Mouse (Mus musculus) right cerebral cortex, adult 2 months (tissue): ENCODE results near the gene Dab1.
A peak's percentile ranks its signal among the peaks of the same experiment; 100 is the strongest.

Experiments used
- DNase-seq, 2 experiments: peaks; one replicate each; pipeline ENCODE4 v3.0.0; 2021 to 2022; ENCODE audit warnings: low spot score in 2 of 2

Dab1 gene

DNA sequence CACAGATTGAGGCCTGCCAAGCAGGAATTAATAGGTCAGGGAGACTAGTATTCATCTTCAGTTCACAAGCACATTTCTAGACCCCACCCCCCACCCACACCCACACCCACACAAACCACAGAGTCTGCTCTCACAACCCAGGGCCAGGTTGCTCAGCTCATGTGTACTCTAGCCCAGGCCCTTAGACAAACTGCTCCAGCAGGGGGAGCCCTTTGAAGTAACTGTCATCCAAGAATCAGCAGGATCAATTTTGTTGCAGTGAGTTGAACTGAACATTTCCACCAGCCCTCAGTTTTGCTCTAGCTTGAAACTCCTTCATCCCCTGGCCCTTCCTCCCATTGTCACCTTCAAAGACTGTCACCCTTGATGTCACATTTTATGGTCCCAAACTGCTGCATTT lies 1046.4 kb downstream of the Dab1 start:
- DNase-seq = peak; percentile 67 to 71

DNA sequence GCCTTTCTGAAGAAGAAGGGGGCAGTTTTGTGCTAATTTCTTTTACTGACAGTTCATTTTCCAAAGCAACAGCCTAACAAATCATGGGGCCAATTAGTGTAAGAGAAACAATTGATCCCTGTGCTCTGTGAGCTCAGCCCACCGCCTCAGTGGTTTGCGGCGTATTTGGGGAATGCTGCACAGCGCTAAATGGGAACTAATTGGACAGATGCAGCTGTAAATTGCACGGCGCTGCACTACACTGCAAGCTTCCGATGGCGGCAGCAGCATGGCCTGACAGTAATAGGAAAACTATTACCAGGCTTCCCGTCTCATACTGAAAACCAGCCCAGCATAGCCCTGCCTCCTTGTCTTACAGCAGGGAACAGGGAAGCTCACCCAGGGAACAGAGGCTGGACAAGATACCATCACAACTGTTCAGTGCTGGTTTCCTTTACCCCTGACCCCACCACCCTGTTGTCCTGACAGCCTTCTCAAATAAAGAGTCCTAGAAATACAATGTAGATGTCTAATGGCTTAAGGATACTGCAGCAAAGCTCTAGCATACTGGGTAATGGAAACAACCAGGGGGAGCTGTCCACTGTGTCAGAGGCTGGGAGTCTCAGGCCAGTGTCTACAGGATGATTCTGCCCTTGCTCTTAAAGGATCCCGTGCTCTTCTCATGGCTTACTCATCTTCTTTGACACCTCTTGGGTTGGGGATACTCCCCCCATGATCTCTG lies 1047.8 kb downstream of the Dab1 start:
- no peak for DNase-seq

GRCm38 (mm10) chr4:104668061-104668460 lies 1048.9 kb downstream of the Dab1 start:
- DNase-seq = no peak

- no peak for DNase-seq
Observed at GRCm38 (mm10) chr4:104669406-104669805, 1050.2 kb downstream of the Dab1 start.

- DNase-seq = no peak
Observed at GRCm38 (mm10) chr4:104670741-104671140, 1051.6 kb downstream of the Dab1 start.

DNA sequence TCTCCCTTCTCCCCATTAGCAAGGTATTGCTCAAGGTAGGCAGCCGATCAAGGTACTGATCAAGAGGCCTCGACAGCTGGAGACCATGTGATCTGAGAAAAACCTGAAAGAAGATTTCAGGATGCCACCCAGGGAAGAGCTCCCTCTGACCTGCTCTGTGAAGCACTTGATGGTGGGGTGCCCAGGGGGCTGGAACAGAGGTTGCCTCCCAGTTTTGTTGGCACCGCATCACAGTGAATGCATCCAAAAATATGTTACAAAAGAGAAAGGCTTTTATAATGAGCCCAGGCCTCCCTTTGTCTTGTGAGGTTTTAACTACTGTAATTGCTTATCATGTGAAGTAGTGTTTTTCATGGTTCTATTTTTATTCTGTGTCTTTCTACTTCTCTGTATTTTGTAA lies 1054.2 kb downstream of the Dab1 start:
- no peak for DNase-seq

DNA sequence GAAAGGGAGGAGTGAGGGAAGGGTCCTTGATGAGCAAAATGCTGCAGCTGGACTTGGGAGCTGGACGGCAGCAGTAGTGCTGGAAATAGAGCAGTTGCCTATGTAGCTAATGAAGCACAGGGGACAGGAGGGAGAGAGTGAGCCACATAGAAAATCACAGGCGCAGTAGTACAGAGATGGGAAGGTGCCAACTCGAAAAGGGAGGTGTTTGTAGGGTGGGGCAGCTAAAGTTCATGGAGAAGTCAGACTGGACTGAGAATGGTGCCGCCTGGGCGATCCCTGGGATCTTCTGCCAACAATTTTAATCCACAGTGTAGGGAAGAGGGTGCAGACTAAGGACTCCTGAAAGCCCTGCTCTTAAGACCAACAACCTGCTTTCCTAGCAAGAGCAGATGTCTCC lies 1055.5 kb downstream of the Dab1 start:
- no peak for DNase-seq

DNA sequence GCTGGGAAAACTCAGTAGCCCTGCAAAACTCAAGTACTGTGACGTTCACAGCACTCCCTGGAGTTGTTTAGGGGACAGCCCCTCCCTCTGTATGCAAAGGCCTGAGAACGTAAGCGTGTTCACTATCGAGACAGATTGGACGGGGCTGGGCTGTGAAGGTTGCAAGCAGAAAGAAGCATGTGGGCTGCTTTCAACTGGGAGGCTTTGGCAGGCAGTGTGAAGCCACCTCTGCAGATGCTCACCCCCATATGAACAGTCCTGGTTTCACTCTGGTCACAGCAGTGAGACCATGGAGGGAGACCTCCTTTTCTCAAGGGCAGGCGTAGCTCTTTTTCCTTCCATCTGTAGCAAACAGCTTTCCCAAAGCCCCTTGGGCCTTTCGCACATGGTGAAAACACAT lies 1059.1 kb downstream of the Dab1 start:
- DNase-seq = peak in 1 of 2 experiments; percentile 54

GRCm38 (mm10) chr4:104680475-104680874 lies 1061.3 kb downstream of the Dab1 start:
- DNase-seq = no peak

DNA sequence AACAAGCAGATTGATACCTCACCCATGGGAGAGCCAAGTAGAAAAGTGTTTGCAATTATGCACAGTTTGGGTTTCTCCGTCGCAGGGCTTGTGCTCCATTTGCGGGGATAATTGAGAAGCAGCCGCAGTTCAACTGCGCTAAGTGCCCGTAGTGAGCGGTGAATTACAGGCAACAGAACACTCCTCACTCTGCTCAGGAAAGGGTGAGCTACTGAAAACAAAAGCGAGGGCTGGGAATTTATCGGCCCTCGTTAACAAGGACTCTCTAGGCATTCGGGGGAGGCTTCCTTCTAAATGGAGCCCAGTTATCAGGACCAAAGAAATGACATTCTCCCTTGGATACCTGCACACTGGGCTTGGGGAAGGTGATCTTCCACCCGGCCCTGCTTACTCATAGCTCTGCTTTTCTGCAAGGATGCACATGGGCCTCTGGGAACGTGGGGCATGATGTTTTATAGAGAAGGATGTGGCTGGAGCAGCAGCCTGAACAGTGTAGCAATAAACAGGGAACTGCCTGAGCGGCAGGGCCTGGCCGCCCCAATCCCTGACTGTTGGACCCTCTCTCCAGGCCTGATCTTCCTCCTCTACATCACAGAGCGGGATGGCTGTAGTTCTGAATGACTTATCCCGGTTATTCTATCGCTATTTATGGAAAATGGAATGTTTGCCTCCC lies 1067.1 kb downstream of the Dab1 start:
- DNase-seq = no peak

DNA sequence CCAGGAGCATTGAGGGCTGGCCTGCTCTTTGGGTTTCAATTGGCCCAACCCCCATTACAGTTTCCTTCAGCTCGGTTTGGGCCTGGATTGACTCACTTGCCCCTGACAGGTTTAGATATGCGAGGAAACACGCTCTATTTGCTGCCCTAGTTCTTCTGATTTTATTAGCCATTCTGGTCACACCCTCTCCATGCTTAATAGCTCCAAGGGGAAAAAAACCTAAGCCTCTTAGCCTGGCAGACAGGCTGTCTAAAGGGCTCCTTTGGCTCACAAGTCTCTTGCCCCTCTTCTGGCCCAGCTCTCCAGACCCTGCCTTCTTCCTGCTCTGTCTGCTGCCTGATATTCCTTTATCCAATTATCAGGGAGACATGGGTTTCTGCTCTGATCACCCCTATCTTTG lies 1069.9 kb downstream of the Dab1 start:
- DNase-seq = no peak

DNA sequence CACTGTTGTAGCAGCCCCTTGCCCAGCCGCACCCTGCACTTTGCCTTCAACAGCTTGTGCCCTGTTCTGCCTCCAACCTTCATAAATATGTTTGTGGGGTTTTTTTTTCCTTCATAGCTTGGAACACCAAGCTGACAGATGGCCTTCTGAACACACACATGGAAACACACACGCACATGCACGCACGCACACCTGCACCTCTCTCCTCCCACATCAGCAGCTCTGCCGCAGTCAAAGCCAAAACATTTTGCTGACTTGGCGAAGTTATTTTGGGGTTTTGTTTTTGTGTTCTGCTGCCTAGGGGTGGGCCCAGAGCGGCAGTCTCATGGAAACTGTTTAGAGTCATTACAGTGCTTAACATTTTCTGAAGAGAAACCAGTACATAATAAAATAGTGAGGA lies 1071.9 kb downstream of the Dab1 start:
- DNase-seq = peak; percentile 48 to 52

GRCm38 (mm10) chr4:104694188-104694587 lies 1075.0 kb downstream of the Dab1 start:
- no peak for DNase-seq

- no peak for DNase-seq
Observed at GRCm38 (mm10) chr4:104696522-104696921, 1077.4 kb downstream of the Dab1 start.

- no peak for DNase-seq
Observed at GRCm38 (mm10) chr4:104697703-104698102, 1078.5 kb downstream of the Dab1 start.

- DNase-seq = no peak
Observed at GRCm38 (mm10) chr4:104705664-104706645, 1086.8 kb downstream of the Dab1 start.

GRCm38 (mm10) chr4:104712338-104713083 lies 1093.4 kb downstream of the Dab1 start:
- no peak for DNase-seq

GRCm38 (mm10) chr4:104714925-104715519 lies 1095.9 kb downstream of the Dab1 start:
- DNase-seq = no peak

DNA sequence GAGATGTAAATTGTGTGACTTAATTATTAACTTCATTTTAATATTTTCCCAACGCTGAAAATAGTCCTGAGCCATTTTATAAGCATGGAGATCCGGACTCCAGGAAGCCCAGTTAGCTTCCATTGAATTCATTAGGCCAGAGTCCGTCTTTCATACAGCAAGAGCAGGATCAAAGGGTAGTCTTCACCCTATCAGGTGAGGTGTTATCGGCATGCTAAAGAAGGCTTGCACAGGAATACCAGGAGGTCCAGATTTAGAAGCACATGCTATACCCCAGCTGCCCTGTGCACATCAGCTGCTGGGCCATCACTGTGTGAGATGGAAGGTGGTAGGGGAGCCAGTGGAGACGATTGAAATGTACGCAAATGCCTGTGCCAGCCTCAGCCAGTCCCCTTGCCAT lies 1096.7 kb downstream of the Dab1 start:
- DNase-seq = no peak

DNA sequence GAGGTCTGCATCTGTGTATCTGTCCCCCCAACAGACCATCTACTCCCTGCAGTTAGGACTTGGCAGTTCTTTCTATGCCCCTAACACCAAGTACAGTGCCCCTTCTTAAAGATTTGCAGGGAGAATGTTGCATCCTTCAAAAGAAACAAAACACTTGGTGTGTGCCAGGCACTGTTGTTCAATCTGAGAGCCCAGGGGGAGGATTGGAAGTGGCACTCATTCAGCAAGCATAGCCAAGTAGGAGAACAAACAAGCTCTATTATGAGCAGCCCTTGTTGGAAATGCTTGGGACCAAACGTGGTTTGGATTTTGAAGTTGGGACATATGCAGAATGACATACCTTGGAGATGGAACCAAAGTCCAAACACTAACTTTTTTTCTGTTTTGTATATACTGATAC lies 1097.3 kb downstream of the Dab1 start:
- DNase-seq = no peak
